Mouse (Mus musculus) lung, postnatal 25 days (tissue): ENCODE measurements around the gene Ppp2r1b.

Experiments
- DNase-seq: peaks from one replicate; pipeline ENCODE4 v3.0.0; 2022; ENCODE audit warnings: low spot score

Ppp2r1b gene

GRCm38 (mm10) chr9:50920933-50921895, 76.1 kb downstream of the Ppp2r1b start:
- no peak for DNase-seq

GRCm38 (mm10) chr9:50922363-50923153, 77.5 kb downstream of the Ppp2r1b start:
- DNase-seq = no peak

GRCm38 (mm10) chr9:50924454-50924853, 79.4 kb downstream of the Ppp2r1b start:
- DNase-seq = no peak

GRCm38 (mm10) chr9:50925801-50926200, 80.7 kb downstream of the Ppp2r1b start:
- DNase-seq = peak; percentile 37

- no peak for DNase-seq
Observed at GRCm38 (mm10) chr9:50929986-50930385, 84.9 kb downstream of the Ppp2r1b start.

GRCm38 (mm10) chr9:50941804-50942401, 96.8 kb downstream of the Ppp2r1b start:
- DNase-seq = no peak

- no peak for DNase-seq
Observed at GRCm38 (mm10) chr9:50942711-50943110, 97.6 kb downstream of the Ppp2r1b start.
